Mouse (Mus musculus) ES-Bruce4 (cell line): ENCODE measurements at regions not wholly inside any gene's neighbourhood (a gene's known extent, or its start where the extent isn't known, plus 50 kb on each side); places are given as distances from the start of the nearest gene placed in this dataset.

ENCODE experiments used
- CTCF ChIP-seq: IDR thresholded peaks from one replicate; pipeline ENCODE4 v1.8.1; 2011; ENCODE audit warnings: low read depth, low read length
- POLR2A ChIP-seq: IDR thresholded peaks from one replicate; pipeline ENCODE4 v1.8.1; 2011; ENCODE audit warnings: low read length; ENCODE audit not compliant: insufficient read depth

DNA sequence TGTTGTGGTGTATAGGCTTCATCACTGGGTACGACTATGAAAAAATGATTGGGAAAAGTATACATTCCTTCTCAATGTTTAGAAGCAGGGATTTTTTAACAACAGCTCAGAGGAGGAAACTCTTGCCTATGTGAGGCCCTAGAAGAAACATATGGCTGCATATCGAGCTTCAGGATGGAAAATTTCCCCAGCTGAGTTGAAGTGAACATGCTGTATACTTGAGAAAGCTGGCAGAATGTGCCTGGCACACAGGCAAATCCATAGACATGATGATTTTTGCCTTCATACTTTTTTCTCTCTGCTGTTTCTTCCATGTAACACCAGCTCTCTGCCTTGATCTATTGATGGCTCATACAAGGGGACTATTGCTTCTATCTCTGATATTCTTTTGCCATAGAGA is 242.7 kb downstream of the Tle4 start:
- TF ChIP-seq POLR2A (no peak), CTCF (no peak)
